Mouse (Mus musculus): ENCODE results near the gene Npc1l1. TPM values are rescaled to one million over a fixed set of nuclear protein-coding genes. Genes with fewer than 3 reads are reported as not detected.
A peak's percentile ranks its signal among the peaks of the same experiment; 100 is the strongest.

Npc1l1 gene
- polyA plus RNA-seq, 1 experiment: 0.21 TPM

GRCm38 (mm10) chr11:6200570-6200969, 29.4 kb downstream of the Npc1l1 start:
- no peak for TF ChIP-seq POLR2A (IDR thresholded peaks at IDR 0.05; ENCODE audit: borderline replicate concordance, extremely low read depth, insufficient read depth, insufficient read length, poor library complexity, severe bottlenecking)
- TF ChIP-seq CTCF (IDR thresholded peaks at IDR 0.05; ENCODE audit: borderline replicate concordance, extremely low read depth, insufficient read depth, insufficient read length): no peak
- DNase-seq (ENCODE audit: low read depth): no peak

- TF ChIP-seq POLR2A (IDR thresholded peaks at IDR 0.05; ENCODE audit: borderline replicate concordance, extremely low read depth, insufficient read depth, insufficient read length, poor library complexity, severe bottlenecking): peak; percentile 50; the same call in 1 of the 2 replicates
- TF ChIP-seq CTCF (IDR thresholded peaks at IDR 0.05; ENCODE audit: borderline replicate concordance, extremely low read depth, insufficient read depth, insufficient read length): no peak
- DNase-seq (ENCODE audit: low read depth): peak; percentile 97
Measured at GRCm38 (mm10) chr11:6200087-6200569, 29.8 kb downstream of the Npc1l1 start, which contains the start of gene Nudcd3. Nudcd3 (minus strand) TSS chr11:6200415.

GRCm38 (mm10) chr11:6199410-6200086, 30.4 kb downstream of the Npc1l1 start, which contains the start of gene A730071L15Rik:
A730071L15Rik (plus strand) TSS chr11:6200029.
- no peak for DNase-seq (ENCODE audit: low read depth)
- TF ChIP-seq POLR2A (IDR thresholded peaks at IDR 0.05; ENCODE audit: borderline replicate concordance, extremely low read depth, insufficient read depth, insufficient read length, poor library complexity, severe bottlenecking) (no peak), CTCF (IDR thresholded peaks at IDR 0.05; ENCODE audit: borderline replicate concordance, extremely low read depth, insufficient read depth, insufficient read length) (no peak)

- TF ChIP-seq POLR2A (IDR thresholded peaks at IDR 0.05; ENCODE audit: borderline replicate concordance, extremely low read depth, insufficient read depth, insufficient read length, poor library complexity, severe bottlenecking) (no peak), CTCF (IDR thresholded peaks at IDR 0.05; ENCODE audit: borderline replicate concordance, extremely low read depth, insufficient read depth, insufficient read length) (no peak)
- no peak for DNase-seq (ENCODE audit: low read depth)
Measured at GRCm38 (mm10) chr11:6198449-6198848, 31.5 kb downstream of the Npc1l1 start.

- no peak for TF ChIP-seq POLR2A (IDR thresholded peaks at IDR 0.05; ENCODE audit: borderline replicate concordance, extremely low read depth, insufficient read depth, insufficient read length, poor library complexity, severe bottlenecking)
- no peak for TF ChIP-seq CTCF (IDR thresholded peaks at IDR 0.05; ENCODE audit: borderline replicate concordance, extremely low read depth, insufficient read depth, insufficient read length)
- DNase-seq (ENCODE audit: low read depth): no peak
Measured at GRCm38 (mm10) chr11:6196780-6197179, 33.2 kb downstream of the Npc1l1 start.

GRCm38 (mm10) chr11:6187878-6188277, 42.1 kb downstream of the Npc1l1 start:
- TF ChIP-seq POLR2A (IDR thresholded peaks at IDR 0.05; ENCODE audit: borderline replicate concordance, extremely low read depth, insufficient read depth, insufficient read length, poor library complexity, severe bottlenecking) (no peak), CTCF (IDR thresholded peaks at IDR 0.05; ENCODE audit: borderline replicate concordance, extremely low read depth, insufficient read depth, insufficient read length) (peak; percentile 98)
- peak; percentile 97 for DNase-seq (ENCODE audit: low read depth)

GRCm38 (mm10) chr11:6187399-6187798, 42.5 kb downstream of the Npc1l1 start:
- TF ChIP-seq CTCF (IDR thresholded peaks at IDR 0.05; ENCODE audit: borderline replicate concordance, extremely low read depth, insufficient read depth, insufficient read length): no peak
- no peak for TF ChIP-seq POLR2A (IDR thresholded peaks at IDR 0.05; ENCODE audit: borderline replicate concordance, extremely low read depth, insufficient read depth, insufficient read length, poor library complexity, severe bottlenecking)
- no peak for DNase-seq (ENCODE audit: low read depth)

GRCm38 (mm10) chr11:6184202-6184935, 45.6 kb downstream of the Npc1l1 start:
- no peak for TF ChIP-seq POLR2A (IDR thresholded peaks at IDR 0.05; ENCODE audit: borderline replicate concordance, extremely low read depth, insufficient read depth, insufficient read length, poor library complexity, severe bottlenecking)
- TF ChIP-seq CTCF (IDR thresholded peaks at IDR 0.05; ENCODE audit: borderline replicate concordance, extremely low read depth, insufficient read depth, insufficient read length): no peak
- DNase-seq (ENCODE audit: low read depth): peak; percentile 40

- peak; percentile 61 for DNase-seq (ENCODE audit: low read depth)
- TF ChIP-seq CTCF (IDR thresholded peaks at IDR 0.05; ENCODE audit: borderline replicate concordance, extremely low read depth, insufficient read depth, insufficient read length): no peak
- TF ChIP-seq POLR2A (IDR thresholded peaks at IDR 0.05; ENCODE audit: borderline replicate concordance, extremely low read depth, insufficient read depth, insufficient read length, poor library complexity, severe bottlenecking): no peak
Measured at GRCm38 (mm10) chr11:6183246-6183645, 46.7 kb downstream of the Npc1l1 start.

GRCm38 (mm10) chr11:6180811-6181399, 49.0 kb downstream of the Npc1l1 start:
- no peak for TF ChIP-seq POLR2A (IDR thresholded peaks at IDR 0.05; ENCODE audit: borderline replicate concordance, extremely low read depth, insufficient read depth, insufficient read length, poor library complexity, severe bottlenecking)
- TF ChIP-seq CTCF (IDR thresholded peaks at IDR 0.05; ENCODE audit: borderline replicate concordance, extremely low read depth, insufficient read depth, insufficient read length): no peak
- DNase-seq (ENCODE audit: low read depth): no peak

- TF ChIP-seq CTCF (IDR thresholded peaks at IDR 0.05; ENCODE audit: borderline replicate concordance, extremely low read depth, insufficient read depth, insufficient read length): no peak
- no peak for TF ChIP-seq POLR2A (IDR thresholded peaks at IDR 0.05; ENCODE audit: borderline replicate concordance, extremely low read depth, insufficient read depth, insufficient read length, poor library complexity, severe bottlenecking)
- DNase-seq (ENCODE audit: low read depth): no peak
Measured at GRCm38 (mm10) chr11:6179194-6179593, 50.7 kb downstream of the Npc1l1 start.
